Mouse (Mus musculus) gastrocnemius, postnatal 25 days (tissue): Measurements from ENCODE around the gene H2al2b. TPM values are rescaled to one million over a fixed set of nuclear protein-coding genes. Genes with fewer than 3 reads are reported as not detected.
"Not testable (repeated sequence)": the region's sequence is repeated elsewhere in the genome, so short reads cannot be mapped to it uniquely, and the experiment has no call there.

Experiments
- DNase-seq: peaks from one replicate; pipeline ENCODE4 v3.0.0; 2022
- long read RNA-seq, 2 experiments: library from polyadenylated mRNA; stranded (forward); transcript quantifications; one replicate each; pipeline ENCODE4 v2.0.0; 2021
- total RNA-seq, 2 experiments: library from RNA; stranded (reverse); gene quantifications; 1 replicate in 1 of 2; 2 replicates in 1 of 2; pipeline ENCODE4 v1.2.3; 2021

H2al2b gene
- total RNA-seq = not detected
- long read RNA-seq, experiment 1 = 0 reads
- long read RNA-seq, experiment 2 = 0 reads

- not testable (repeated sequence) for DNase-seq
These were observed at the start of gene H2al2b for GRCm38 (mm10) chrY:2720574-2720973. Gene H2al2b, minus strand, starts transcription at chrY:2720674.

Other genes starting within 250 kb of the H2al2b start
- not detected for gene H2al2c, start 121.6 kb downstream of the H2al2b start, total RNA-seq
- gene Sry, start 57.0 kb downstream of the H2al2b start, total RNA-seq = not detected
- gene Gm4064, start 75.5 kb upstream of the H2al2b start, total RNA-seq = not detected
- not detected for gene Rbmy, start 110.0 kb upstream of the H2al2b start, total RNA-seq
- not detected for gene Gm10256, start 110.0 kb upstream of the H2al2b start, total RNA-seq
- not detected for gene Gm10352, start 180.3 kb upstream of the H2al2b start, total RNA-seq
- not detected for gene Gm29289, start 211.9 kb upstream of the H2al2b start, total RNA-seq